Mouse (Mus musculus) cerebellum, adult 18-20 months (tissue): ENCODE results near the gene Rarb.
A peak's percentile ranks its signal among the peaks of the same experiment; 100 is the strongest.

Source experiments
- DNase-seq, 2 experiments: peaks; one replicate each; pipeline ENCODE4 v3.0.0; 2021

The Rarb gene

GRCm38 (mm10) chr14:16525137-16525924 lies 293.6 kb downstream of the Rarb start:
- no peak for DNase-seq

DNA sequence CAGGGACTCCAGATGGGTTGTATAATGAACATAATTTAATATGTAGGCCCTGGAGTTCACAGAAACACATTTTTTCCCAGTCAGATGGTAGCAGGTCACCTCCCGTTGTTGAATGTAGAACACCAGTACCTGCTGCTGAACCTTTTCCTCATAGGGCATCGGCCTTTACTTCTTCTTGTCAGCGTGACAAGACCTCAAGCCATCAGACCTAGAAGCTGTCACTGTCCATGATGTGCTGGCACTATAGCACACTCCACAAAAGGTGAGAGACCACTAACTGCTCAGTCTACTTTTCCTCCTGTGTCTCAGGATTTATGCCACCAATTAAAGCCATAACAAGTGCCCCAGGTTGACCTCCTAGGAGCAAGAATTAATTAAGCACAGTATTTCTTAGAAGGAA lies 296.1 kb downstream of the Rarb start:
- no peak for DNase-seq

GRCm38 (mm10) chr14:16519588-16520167 lies 299.3 kb downstream of the Rarb start:
- DNase-seq, result no peak

GRCm38 (mm10) chr14:16517958-16518357 lies 301.0 kb downstream of the Rarb start:
- no peak for DNase-seq

GRCm38 (mm10) chr14:16515731-16516130 lies 303.2 kb downstream of the Rarb start:
- DNase-seq, result no peak

- DNase-seq, result no peak
Measured at GRCm38 (mm10) chr14:16510574-16510973, 308.4 kb downstream of the Rarb start.

DNA sequence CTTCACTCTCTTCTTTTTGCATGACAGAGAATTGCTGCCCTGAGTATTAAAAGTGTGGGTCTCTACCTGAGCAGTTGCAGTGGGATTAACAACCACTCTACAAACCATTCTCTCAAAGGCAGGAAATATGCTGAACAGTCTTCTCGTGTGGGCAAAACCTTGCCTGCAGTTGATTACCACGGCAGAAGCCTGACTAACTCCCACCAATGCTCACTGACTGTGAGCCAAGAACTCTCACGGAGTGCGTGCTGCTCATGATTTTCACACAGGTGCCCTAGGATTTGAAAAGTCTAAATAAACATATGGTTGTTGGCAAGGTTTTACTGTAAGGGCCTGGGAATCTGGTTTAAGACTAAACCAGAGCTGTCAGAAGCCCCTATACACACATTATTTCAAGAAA lies 309.1 kb downstream of the Rarb start:
- no peak for DNase-seq

- no peak for DNase-seq
Measured at GRCm38 (mm10) chr14:16508760-16509159, 310.2 kb downstream of the Rarb start.

DNA sequence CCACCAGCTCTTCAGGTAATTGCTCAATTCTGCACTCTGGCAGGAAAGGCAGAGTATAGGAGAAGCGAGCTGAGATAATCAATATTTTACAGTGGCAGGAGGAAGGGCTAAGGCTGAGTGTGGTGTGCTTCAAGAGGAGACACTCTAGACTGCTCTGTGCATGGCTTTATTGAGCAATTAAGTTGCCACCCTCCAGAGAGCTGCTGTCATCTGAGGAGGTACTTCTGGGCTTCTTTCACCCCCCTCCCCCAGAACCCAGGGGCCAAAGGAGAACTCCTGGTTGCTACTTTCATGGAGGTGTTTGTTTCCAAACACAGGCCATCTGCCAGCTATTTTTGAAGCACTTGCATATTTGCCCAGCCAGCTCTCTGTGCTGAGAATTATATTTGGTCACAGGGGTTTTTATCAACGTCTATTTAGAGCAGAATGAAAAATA lies 321.7 kb downstream of the Rarb start:
- DNase-seq, result peak in 1 of 2 experiments; percentile 14

- peak; percentile 24 to 28 for DNase-seq
Measured at GRCm38 (mm10) chr14:16483656-16484380, 335.1 kb downstream of the Rarb start.

- no peak for DNase-seq
Measured at GRCm38 (mm10) chr14:16480621-16481020, 338.3 kb downstream of the Rarb start.

GRCm38 (mm10) chr14:16479521-16479920 lies 339.4 kb downstream of the Rarb start:
- no peak for DNase-seq

- no peak for DNase-seq
Measured at GRCm38 (mm10) chr14:16478606-16479323, 340.2 kb downstream of the Rarb start.

DNA sequence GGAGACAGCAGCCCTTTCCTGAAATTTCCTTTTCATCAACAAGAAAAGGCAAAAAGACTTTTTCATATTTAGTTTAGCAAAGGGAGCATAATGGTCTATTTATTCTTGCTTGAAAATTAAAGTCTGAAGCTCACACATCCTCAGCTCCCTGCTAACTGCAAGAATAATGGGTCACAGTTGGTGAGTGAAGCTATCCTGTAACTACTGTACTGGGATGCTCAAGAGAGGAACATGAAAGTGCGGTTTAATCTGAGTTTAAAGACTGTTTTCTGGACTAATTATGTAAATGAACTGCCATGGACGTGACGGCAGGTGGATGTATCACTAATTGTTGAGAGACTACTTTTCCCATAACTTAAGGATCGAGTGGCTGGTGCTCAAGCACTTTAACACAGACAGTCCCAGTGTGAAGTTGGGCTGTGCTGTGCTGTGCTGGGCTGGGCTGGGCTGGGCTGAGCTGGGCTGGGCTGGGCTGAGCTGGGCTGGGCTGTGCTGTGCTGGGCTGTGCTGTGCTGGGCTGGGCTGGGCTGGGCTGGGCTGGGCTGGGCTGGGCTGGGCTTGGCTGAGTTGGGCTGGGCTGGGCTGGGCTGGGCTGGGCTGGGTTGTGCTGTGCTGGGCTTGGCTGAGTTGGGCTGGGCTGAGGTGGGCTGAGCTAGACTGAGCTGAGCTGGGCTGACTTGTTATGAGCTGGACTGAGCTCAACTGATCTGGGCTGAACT lies 370.5 kb downstream of the Rarb start:
- no peak for DNase-seq

GRCm38 (mm10) chr14:16447587-16447986 lies 371.4 kb downstream of the Rarb start:
- no peak for DNase-seq

GRCm38 (mm10) chr14:16444859-16445258 lies 374.1 kb downstream of the Rarb start:
- DNase-seq, result no peak

GRCm38 (mm10) chr14:16439385-16440126 lies 379.4 kb downstream of the Rarb start:
- DNase-seq, result no peak

DNA sequence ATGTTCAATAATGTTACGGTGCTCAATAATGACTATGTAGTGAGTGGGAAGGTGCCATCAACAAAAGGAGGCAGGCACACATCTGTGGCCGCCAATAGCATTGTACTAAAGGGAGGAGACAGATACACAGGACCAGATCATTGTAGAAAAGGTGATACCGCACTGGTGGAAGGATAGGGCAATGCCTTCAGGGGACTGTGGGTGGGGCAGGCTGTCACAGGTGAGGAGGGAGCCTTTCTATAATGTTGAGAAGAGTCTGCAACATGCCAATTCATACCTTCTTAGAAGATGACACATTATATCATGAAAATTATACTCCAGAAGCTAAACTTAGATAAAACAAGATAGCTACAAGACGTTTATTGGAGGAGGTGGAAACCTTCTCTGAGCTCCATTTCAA lies 381.6 kb downstream of the Rarb start:
- no peak for DNase-seq

- peak; percentile 54 to 71 for DNase-seq
Measured at GRCm38 (mm10) chr14:16434396-16435171, 384.4 kb downstream of the Rarb start.

- no peak for DNase-seq
Measured at GRCm38 (mm10) chr14:16433206-16433605, 385.8 kb downstream of the Rarb start.

DNA sequence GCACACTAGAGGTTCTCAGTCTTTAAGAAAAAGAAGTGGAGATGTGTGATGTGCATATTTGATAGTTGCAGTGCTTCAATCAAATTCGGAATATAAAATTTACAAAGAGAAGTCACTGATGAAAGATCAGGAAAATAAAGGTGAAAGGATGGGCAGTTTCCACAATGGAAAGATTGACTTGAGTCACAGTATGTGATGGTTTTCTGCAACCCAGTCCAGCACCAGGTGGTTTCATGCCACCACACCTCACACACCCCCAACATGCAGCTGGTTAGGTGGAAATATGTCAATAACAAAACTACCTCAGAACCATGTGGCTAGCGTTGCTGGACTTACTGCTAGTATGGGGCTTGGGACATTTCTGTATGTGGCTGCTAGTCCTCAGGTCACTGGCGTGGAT lies 386.4 kb downstream of the Rarb start:
- no peak for DNase-seq
